Mouse (Mus musculus): ENCODE measurements around the gene Fgd2.

DNA sequence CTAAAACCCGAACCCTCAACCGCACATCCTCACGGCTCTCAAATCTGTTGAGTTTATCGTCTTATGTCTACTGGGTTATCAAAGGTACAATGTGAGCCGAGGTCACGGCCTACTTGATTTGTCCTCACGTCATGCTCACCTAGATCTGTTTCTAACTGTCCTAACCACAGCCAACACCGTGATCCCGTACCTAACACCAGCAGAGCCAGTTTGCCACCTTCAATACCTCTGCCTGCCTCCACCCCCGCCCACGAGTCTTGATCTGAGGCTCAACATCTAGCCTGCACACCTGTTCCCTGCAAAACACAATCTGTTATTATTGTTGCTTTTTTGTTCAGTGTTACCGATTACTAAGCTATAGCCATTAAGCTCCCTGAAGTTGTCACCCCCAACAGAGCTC lies 15.4 kb upstream of the Fgd2 start:
- TF ChIP-seq CTCF (IDR thresholded peaks at IDR 0.05; ENCODE audit: borderline replicate concordance, control insufficient read depth, extremely low read depth, insufficient read depth, low read length, poor library complexity): no peak
- TF ChIP-seq POLR2A (IDR thresholded peaks at IDR 0.05; ENCODE audit: control insufficient read depth, extremely low read depth, insufficient read depth, low read length, poor library complexity): no peak

Data from thymus, adult 2 months (tissue).